Mouse (Mus musculus): ENCODE data around the gene Fgd1.

DNA sequence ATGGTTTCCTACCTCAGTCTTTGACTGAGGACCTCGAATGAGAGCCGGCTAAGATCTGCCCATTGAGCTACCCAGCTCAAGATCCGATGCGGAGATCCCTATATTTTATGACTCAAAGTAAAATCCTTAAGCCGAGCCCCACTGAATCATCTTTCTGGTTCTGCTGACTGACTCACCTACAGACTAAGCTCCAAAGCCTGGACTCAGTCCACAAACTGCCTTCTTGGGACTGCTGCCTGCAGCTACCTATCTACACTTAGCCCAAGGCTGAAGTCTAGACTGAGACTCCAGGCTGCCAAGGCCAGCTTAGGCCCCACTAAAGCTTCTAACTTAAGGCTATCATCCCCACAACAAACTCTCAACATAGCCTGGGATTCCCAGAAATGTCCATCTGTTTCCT is 30.1 kb downstream of the Fgd1 start:
- TF ChIP-seq POLR2A (IDR thresholded peaks at IDR 0.05; ENCODE audit: low read depth, low read length) (no peak), CTCF (conservative IDR thresholded peaks at IDR 0.05; ENCODE audit: insufficient read depth, insufficient read length, low read depth, low read length) (no peak)
